Mouse (Mus musculus) ES-Bruce4 (cell line): Measurements from ENCODE around the gene Alox5ap. TPM values are rescaled to one million over a fixed set of nuclear protein-coding genes. Genes with fewer than 3 reads are reported as not detected.

ENCODE experiments used
- H3K27ac ChIP-seq: 2 replicates; pipeline ENCODE4 v1.5.1; 2012; ENCODE audit warnings: low read length, inconsistent platforms; ENCODE audit not compliant: insufficient read depth
- H3K27me3 ChIP-seq: 2 replicates; pipeline ENCODE4 v1.6.1; 2012; ENCODE audit warnings: mild to moderate bottlenecking, low read length, inconsistent platforms; ENCODE audit not compliant: control insufficient read depth, poor library complexity, insufficient read depth, severe bottlenecking
- H3K36me3 ChIP-seq: 2 replicates; pipeline ENCODE4 v1.6.1; 2012; ENCODE audit warnings: inconsistent platforms, mild to moderate bottlenecking, low read length, moderate library complexity; ENCODE audit not compliant: control insufficient read depth, poor library complexity, insufficient read depth, severe bottlenecking
- H3K4me1 ChIP-seq: one replicate; pipeline ENCODE4 v1.8.1; 2011; ENCODE audit warnings: low read length; ENCODE audit not compliant: control insufficient read depth, insufficient read depth
- H3K4me3 ChIP-seq: 2 replicates; pipeline ENCODE4 v1.5.1; 2011; ENCODE audit warnings: low read depth, mild to moderate bottlenecking, low read length
- H3K9ac ChIP-seq: 2 replicates; pipeline ENCODE4 v1.6.1; 2012; ENCODE audit warnings: low read depth, mild to moderate bottlenecking, inconsistent platforms; ENCODE audit not compliant: poor library complexity, severe bottlenecking
- H3K9me3 ChIP-seq: replicated peaks from 2 replicates; pipeline ENCODE4 v1.6.1; 2012; ENCODE audit warnings: mild to moderate bottlenecking, low read length, inconsistent platforms; ENCODE audit not compliant: control insufficient read depth, poor library complexity, insufficient read depth, severe bottlenecking
- CTCF ChIP-seq: IDR thresholded peaks from one replicate; pipeline ENCODE4 v1.8.1; 2011; ENCODE audit warnings: low read depth, low read length
- EP300 ChIP-seq: IDR thresholded peaks from 2 replicates; pipeline ENCODE4 v1.6.1; 2011; ENCODE audit warnings: low read depth, low read length; ENCODE audit not compliant: insufficient read depth
- POLR2A ChIP-seq: IDR thresholded peaks from one replicate; pipeline ENCODE4 v1.8.1; 2011; ENCODE audit warnings: low read length; ENCODE audit not compliant: insufficient read depth
- polyA plus RNA-seq: library from polyadenylated mRNA; stranded (reverse); fragments of >200 nt; gene quantifications from 2 replicates; pipeline ENCODE4 v1.2.4, GENCODE M21; 2011; ENCODE audit warnings: low read depth; ENCODE audit not compliant: missing spikeins, insufficient read depth, insufficient read length

Gene Alox5ap
- polyA plus RNA-seq, 1 experiment = 1.2 TPM

- TF ChIP-seq POLR2A (no peak), CTCF (no peak), EP300 (no peak)
- H3K9ac ChIP-seq = no peak overlapping the region
- H3K36me3 ChIP-seq = no peaks in the 10 kb centered on the region
- no peaks in the 10 kb centered on the region for H3K27me3 ChIP-seq
- H3K4me1 ChIP-seq = no peaks in the 10 kb centered on the region
- no peak overlapping the region for H3K4me3 ChIP-seq
- H3K27ac ChIP-seq = no peak overlapping the region
- H3K9me3 ChIP-seq = no peaks in the 10 kb centered on the region
Observed at GRCm38 (mm10) chr5:149277529-149277928, 13.0 kb downstream of the Alox5ap start.

- TF ChIP-seq EP300 = 0 out of 2 replicates have a peak, but pooled peaks have one; percentile 31
- peak; percentile 21 for TF ChIP-seq CTCF
- no peak for TF ChIP-seq POLR2A
- Histone ChIP-seq H3K27me3 (no peaks in the 10 kb centered on the region), H3K36me3 (no peaks in the 10 kb centered on the region), H3K9me3 (no peaks in the 10 kb centered on the region), H3K27ac (no peak overlapping the region), H3K4me1 (no peaks in the 10 kb centered on the region), H3K9ac (no peak overlapping the region), H3K4me3 (0 out of 2 replicates have a peak overlapping the region, but pooled peaks have one; percentile 10)
Observed at GRCm38 (mm10) chr5:149279273-149279844, 14.8 kb downstream of the Alox5ap start.

GRCm38 (mm10) chr5:149283009-149283408 is 18.4 kb downstream of the Alox5ap start:
- Histone ChIP-seq H3K4me1 (no peaks in the 10 kb centered on the region), H3K4me3 (no peak overlapping the region), H3K27me3 (no peaks in the 10 kb centered on the region), H3K9ac (no peak overlapping the region), H3K9me3 (no peaks in the 10 kb centered on the region), H3K27ac (no peak overlapping the region), H3K36me3 (no peaks in the 10 kb centered on the region)
- TF ChIP-seq POLR2A (no peak), CTCF (peak; percentile 53)

- Histone ChIP-seq H3K27ac (no peak overlapping the region), H3K36me3 (no peaks in the 10 kb centered on the region), H3K9ac (no peak overlapping the region), H3K27me3 (no peaks in the 10 kb centered on the region), H3K4me3 (no peak overlapping the region), H3K9me3 (no peaks in the 10 kb centered on the region), H3K4me1 (no peaks in the 10 kb centered on the region)
- no peak for TF ChIP-seq CTCF
- no peak for TF ChIP-seq POLR2A
- TF ChIP-seq EP300 = no peak
Observed at GRCm38 (mm10) chr5:149283821-149284220, 19.3 kb downstream of the Alox5ap start.

- H3K9me3 ChIP-seq = no peaks in the 10 kb centered on the region
- no peaks in the 10 kb centered on the region for H3K36me3 ChIP-seq
- H3K4me1 ChIP-seq = no peaks in the 10 kb centered on the region
- H3K9ac ChIP-seq = no peak overlapping the region
- no peaks in the 10 kb centered on the region for H3K27me3 ChIP-seq
- no peak overlapping the region for H3K27ac ChIP-seq
- no peak overlapping the region for H3K4me3 ChIP-seq
- no peak for TF ChIP-seq POLR2A
- no peak for TF ChIP-seq CTCF
- TF ChIP-seq EP300 = no peak
Observed at GRCm38 (mm10) chr5:149286021-149286420, 21.5 kb downstream of the Alox5ap start.

- no peak overlapping the region for H3K27ac ChIP-seq
- H3K4me1 ChIP-seq = no peaks in the 10 kb centered on the region
Observed at GRCm38 (mm10) chr5:149287148-149288038, 22.8 kb downstream of the Alox5ap start.

More at GRCm38 (mm10) chr5:149287148-149288038, 22.8 kb downstream of the Alox5ap start:
- Histone ChIP-seq H3K27me3 (no peaks in the 10 kb centered on the region), H3K9ac (no peak overlapping the region), H3K4me3 (peak overlapping the region; percentile 44), H3K36me3 (no peaks in the 10 kb centered on the region), H3K9me3 (no peaks in the 10 kb centered on the region)
- TF ChIP-seq EP300 = no peak
- TF ChIP-seq POLR2A = no peak
- no peak for TF ChIP-seq CTCF
